Mouse (Mus musculus) liver, embryonic 11.5 days (tissue): ENCODE data around the gene Ccl6. TPM values are rescaled to one million over a fixed set of nuclear protein-coding genes. Genes with fewer than 3 reads are reported as not detected.
"Not testable (repeated sequence)": the region's sequence is repeated elsewhere in the genome, so short reads cannot be mapped to it uniquely, and the experiment has no call there.

Source experiments
- ATAC-seq: fragments of 200-750 bp; cut with Nextera tagmentation; replicated peaks from 2 replicates; pipeline ENCODE4 v1.8.0; 2017; ENCODE audit warnings: moderate number of reproducible peaks, mild to moderate bottlenecking, moderate TSS enrichment, moderate library complexity; ENCODE audit not compliant: low FRiP score
- DNase-seq: peaks from one replicate; pipeline ENCODE4 v3.0.0-alpha.2; 2017; ENCODE audit warnings: low spot score
- H3K27ac ChIP-seq: fragments of 300-500 bp; sonication (generic); 2 replicates; pipeline ENCODE4 v1.5.1; 2014; ENCODE audit warnings: mild to moderate bottlenecking, low read depth, low read length, control low read depth
- H3K27me3 ChIP-seq: fragments of 300-500 bp; sonication (generic); replicated peaks from 2 replicates; pipeline ENCODE4 v1.6.1; 2014; ENCODE audit warnings: low read length, mixed read lengths; ENCODE audit not compliant: control insufficient read depth, insufficient read depth
- H3K36me3 ChIP-seq: fragments of 300-500 bp; sonication (generic); 2 replicates; pipeline ENCODE4 v1.6.1; 2014; ENCODE audit warnings: mild to moderate bottlenecking, low read length, moderate library complexity, mixed read lengths; ENCODE audit not compliant: control insufficient read depth, insufficient read depth
- H3K4me1 ChIP-seq: fragments of 300-500 bp; sonication (generic); replicated peaks from 2 replicates; pipeline ENCODE4 v1.6.1; 2014; ENCODE audit warnings: low read length, mixed read lengths; ENCODE audit not compliant: control insufficient read depth, insufficient read depth
- H3K4me2 ChIP-seq: fragments of 300-500 bp; sonication (generic); 2 replicates; pipeline ENCODE4 v1.6.1; 2014; ENCODE audit warnings: mild to moderate bottlenecking, control low read depth, moderate library complexity
- H3K4me3 ChIP-seq: fragments of 300-500 bp; sonication (generic); 2 replicates; pipeline ENCODE4 v1.5.1; 2014; ENCODE audit warnings: low read depth, low read length, control low read depth
- H3K9ac ChIP-seq: fragments of 300-500 bp; sonication (generic); 2 replicates; pipeline ENCODE4 v1.6.1; 2014; ENCODE audit warnings: low read depth, low read length, control low read depth
- H3K9me3 ChIP-seq: fragments of 300-500 bp; sonication (generic); 2 replicates; pipeline ENCODE4 v1.6.1; 2016; ENCODE audit warnings: low read length, inconsistent platforms, mixed read lengths; ENCODE audit not compliant: control insufficient read depth
- WGBS: fragments of 180-500 bp; shearing (Covaris S2); extraction: QIAGEN DNeasy Blood & Tissue Kit; methylation state at CpG from one replicate; pipeline ENCODE4 v1.1.7; 2014; 5-methylcytosine and 5-hydroxymethylcytosine counted together
- polyA plus RNA-seq: library from polyadenylated mRNA; unstranded; fragments of >200 nt; fragmentation: Nextera tagmentation; extraction: Ambion mirVana; gene quantifications from 2 replicates; pipeline ENCODE4 v1.2.1, GENCODE M21; 2014

Gene Ccl6
- polyA plus RNA-seq, 1 experiment from 2014 or later = 16.1 TPM

DNA sequence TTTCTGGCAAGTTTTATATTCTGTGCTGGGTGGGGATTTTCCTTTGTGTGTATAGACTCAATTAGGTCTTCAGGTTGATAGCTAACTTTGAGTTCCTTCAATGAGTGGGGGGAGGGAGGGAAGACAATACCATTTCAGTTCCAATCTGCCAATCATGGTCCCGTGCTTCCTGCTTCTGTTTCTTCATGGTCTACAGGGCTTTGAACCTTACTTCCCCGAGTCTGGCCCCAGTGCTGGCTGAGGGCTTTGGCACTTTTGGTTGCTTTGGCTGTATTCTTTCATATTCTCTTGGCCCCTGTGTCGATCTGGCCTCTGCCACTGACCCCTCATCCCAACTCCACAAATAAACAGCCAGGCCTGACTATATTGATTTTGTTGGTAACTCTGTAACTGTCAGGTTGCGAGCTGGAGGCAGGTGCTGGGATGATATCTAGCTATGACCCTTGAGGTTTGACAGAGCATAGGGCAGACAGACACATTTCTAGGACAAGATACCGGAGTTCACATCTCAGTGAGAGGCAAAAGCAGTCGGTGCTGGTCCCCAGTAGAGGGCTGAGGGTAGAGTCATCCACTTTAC is 30.5 kb downstream of the Ccl6 start:
- DNase-seq (no peak), ATAC-seq (no peak)
- no peak overlapping the region for H3K4me2 ChIP-seq
- H3K27me3 ChIP-seq = no peaks in the 10 kb centered on the region; the same call in 1 of the 2 replicates
- H3K4me3 ChIP-seq = no peak overlapping the region
- no peaks in the 10 kb centered on the region for H3K9me3 ChIP-seq
- no peaks in the 10 kb centered on the region for H3K4me1 ChIP-seq
- no peaks in the 10 kb centered on the region for H3K36me3 ChIP-seq
- 50% methylated on average over 6 of the region's 6 CpGs for WGBS
- H3K27ac ChIP-seq = no peak overlapping the region
- no peak overlapping the region for H3K9ac ChIP-seq

DNA sequence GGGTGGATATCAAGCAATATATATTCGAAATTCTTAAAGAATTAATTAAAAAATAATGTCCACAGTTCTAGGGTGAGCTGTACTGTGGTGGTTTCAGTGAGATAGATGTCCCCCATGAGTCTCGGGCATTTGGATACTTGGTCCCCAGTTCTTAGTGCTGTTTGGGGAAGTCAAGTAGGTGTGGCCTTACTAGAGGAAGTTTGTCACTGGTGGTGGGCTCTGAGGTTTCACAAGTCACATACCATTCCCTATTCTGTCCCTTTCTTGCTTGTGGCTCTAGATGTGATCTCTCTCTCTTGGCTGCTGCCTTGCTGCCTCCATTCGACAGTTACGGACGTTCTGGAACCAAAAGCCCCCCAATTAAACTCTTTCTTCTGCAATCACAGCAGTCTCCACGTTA is 32.5 kb downstream of the Ccl6 start:
- Histone ChIP-seq H3K4me3 (no peak overlapping the region), H3K27ac (no peak overlapping the region), H3K4me1 (no peaks in the 10 kb centered on the region), H3K36me3 (no peaks in the 10 kb centered on the region), H3K9me3 (no peaks in the 10 kb centered on the region), H3K27me3 (no peaks in the 10 kb centered on the region; the same call in 1 of the 2 replicates), H3K9ac (no peak overlapping the region), H3K4me2 (no peak overlapping the region)
- WGBS = 54% methylated on average over 6 of the region's 6 CpGs
- no peak for ATAC-seq
- DNase-seq = no peak

DNA sequence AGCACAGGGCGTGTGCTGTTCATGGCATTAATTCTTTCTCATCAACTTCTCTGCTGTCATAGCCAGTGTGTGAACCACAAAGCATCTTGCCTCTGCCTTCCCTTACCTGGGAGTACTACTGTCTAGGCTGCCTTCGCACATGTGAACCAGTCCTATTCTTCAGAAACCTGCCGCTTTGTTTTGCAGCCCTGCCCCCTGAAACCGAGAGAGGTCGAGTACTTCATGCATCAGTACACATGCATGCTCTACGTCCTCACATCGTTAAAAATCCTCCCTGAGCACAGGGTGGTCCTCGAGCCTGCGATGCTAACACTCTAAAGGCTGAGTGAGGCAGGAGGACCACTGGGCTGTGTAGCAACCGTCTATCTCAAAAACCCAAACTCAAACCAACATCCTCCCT is 35.8 kb downstream of the Ccl6 start:
- 80% methylated on average over 10 of the region's 10 CpGs for WGBS
- DNase-seq = no peak
- H3K36me3 ChIP-seq = no peaks in the 10 kb centered on the region
- no peak for ATAC-seq
- H3K4me1 ChIP-seq = no peaks in the 10 kb centered on the region
- no peaks in the 10 kb centered on the region; the same call in 1 of the 2 replicates for H3K27me3 ChIP-seq
- no peak overlapping the region for H3K4me3 ChIP-seq
- no peak overlapping the region for H3K9ac ChIP-seq
- no peak overlapping the region for H3K27ac ChIP-seq
- no peak overlapping the region for H3K4me2 ChIP-seq
- H3K9me3 ChIP-seq = no peaks in the 10 kb centered on the region

DNA sequence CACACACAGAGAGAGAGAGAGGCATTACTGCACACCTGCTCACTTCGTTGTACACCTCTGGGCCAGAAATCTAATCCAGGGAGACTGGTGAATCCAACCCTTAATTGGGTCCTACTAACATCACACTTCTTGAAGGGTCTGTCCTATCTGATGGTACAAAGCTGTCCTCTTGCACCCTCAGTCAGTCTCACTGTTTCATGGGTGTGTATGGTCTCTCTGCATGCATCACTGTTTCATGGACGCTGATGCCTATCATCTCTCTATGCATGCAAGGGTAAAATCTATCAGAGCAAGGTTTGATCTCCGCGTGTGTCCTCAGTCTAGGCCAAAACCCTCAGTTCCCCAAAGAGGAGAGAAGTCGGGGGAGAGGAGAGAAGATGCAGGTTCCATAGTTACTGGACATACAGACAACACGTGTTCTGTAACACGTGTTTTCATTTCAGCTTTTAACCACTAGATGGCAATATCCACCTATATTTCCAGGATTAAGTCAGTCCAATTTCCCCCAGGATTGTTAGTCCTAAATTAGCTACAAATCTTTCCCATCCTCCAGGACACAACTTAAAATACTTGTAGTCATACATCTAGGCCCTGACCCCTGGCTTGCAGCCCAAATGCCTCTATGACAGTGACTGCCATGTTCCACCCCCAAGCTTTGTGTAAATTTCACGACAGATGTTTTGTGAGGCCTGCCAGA is 36.7 kb downstream of the Ccl6 start:
- DNase-seq (no peak), ATAC-seq (no peak)
- 35% methylated on average over 8 of the region's 8 CpGs for WGBS
- H3K27me3 ChIP-seq = no peaks in the 10 kb centered on the region; the same call in 1 of the 2 replicates
- H3K36me3 ChIP-seq = no peaks in the 10 kb centered on the region
- no peaks in the 10 kb centered on the region for H3K4me1 ChIP-seq
- no peak overlapping the region for H3K4me3 ChIP-seq
- H3K9ac ChIP-seq = no peak overlapping the region
- no peaks in the 10 kb centered on the region for H3K9me3 ChIP-seq
- H3K4me2 ChIP-seq = no peak overlapping the region
- no peak overlapping the region for H3K27ac ChIP-seq

DNA sequence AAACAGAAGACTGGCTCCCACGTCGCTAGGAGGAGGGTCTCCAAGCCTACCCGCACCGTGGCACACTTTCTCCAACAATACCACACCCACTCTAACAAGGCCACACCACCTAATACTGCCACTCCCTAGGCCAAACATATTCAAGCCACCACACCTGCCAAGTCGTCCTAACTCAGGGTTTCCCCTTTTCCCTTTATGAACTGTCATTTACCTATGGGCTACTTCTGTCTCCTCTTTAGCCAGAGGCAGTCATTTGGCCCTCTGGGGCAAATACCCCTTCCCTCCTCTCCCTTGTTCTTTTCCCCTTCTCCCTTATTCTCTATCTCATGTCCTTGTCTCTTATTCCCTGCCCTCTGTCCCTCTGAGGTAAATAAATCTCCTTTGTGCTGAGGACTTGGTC is 41.2 kb downstream of the Ccl6 start:
- Histone ChIP-seq H3K9ac (no peak overlapping the region), H3K4me1 (no peaks in the 10 kb centered on the region), H3K4me3 (no peak overlapping the region), H3K27ac (no peak overlapping the region), H3K27me3 (no peaks in the 10 kb centered on the region), H3K9me3 (no peaks in the 10 kb centered on the region), H3K36me3 (no peaks in the 10 kb centered on the region), H3K4me2 (no peak overlapping the region)
- DNase-seq (no peak), ATAC-seq (no peak)
- WGBS = 79% methylated on average over 5 of the region's 5 CpGs

GRCm38 (mm10) chr11:83551037-83551436 is 41.9 kb downstream of the Ccl6 start:
- H3K4me1 ChIP-seq, ATAC-seq, DNase-seq, H3K9me3 ChIP-seq, H3K27ac ChIP-seq, H3K36me3 ChIP-seq, H3K9ac ChIP-seq, H3K27me3 ChIP-seq, H3K4me2 ChIP-seq, H3K4me3 ChIP-seq: not testable (repeated sequence)
- 70% methylated on average over 7 of the region's 7 CpGs for WGBS

DNA sequence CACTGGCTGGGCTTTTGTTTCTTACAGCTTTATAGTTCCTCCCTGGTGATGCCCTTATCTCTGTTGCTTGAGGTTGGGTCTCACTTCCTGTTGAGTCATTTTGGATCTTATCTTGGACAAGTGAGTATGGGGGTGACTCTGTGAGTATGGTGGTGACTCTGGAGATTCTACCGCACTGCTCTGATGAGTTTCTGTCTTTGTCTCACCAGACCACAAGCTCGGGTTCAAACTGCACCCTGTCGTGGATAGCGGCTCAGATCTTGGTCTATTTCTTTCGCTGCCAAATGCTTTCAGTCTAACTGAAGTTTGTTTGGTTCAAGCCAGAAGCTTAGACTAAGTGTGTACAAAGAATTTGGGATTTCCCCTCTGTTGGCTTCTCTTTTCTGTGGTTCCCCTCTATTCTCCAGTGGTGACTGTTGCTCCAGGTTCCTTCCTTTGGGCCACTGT is 42.7 kb downstream of the Ccl6 start:
- H3K9me3 ChIP-seq = no peaks in the 10 kb centered on the region
- H3K27me3 ChIP-seq = no peaks in the 10 kb centered on the region
- no peak overlapping the region for H3K9ac ChIP-seq
- no peak overlapping the region for H3K4me2 ChIP-seq
- H3K36me3 ChIP-seq = no peaks in the 10 kb centered on the region
- no peak overlapping the region for H3K4me3 ChIP-seq
- H3K27ac ChIP-seq = no peak overlapping the region
- no peak for ATAC-seq
- no peak for DNase-seq
- no peaks in the 10 kb centered on the region for H3K4me1 ChIP-seq
- WGBS = 38% methylated on average over 5 of the region's 5 CpGs

- Histone ChIP-seq H3K27me3 (no peaks in the 10 kb centered on the region), H3K27ac (no peak overlapping the region), H3K4me1 (no peaks in the 10 kb centered on the region), H3K9ac (no peak overlapping the region), H3K4me3 (no peak overlapping the region), H3K9me3 (no peaks in the 10 kb centered on the region), H3K4me2 (no peak overlapping the region), H3K36me3 (no peaks in the 10 kb centered on the region)
- no peak for DNase-seq
- ATAC-seq = no peak
- 58% methylated on average over 3 of the region's 3 CpGs for WGBS
Measured at GRCm38 (mm10) chr11:83544214-83544613, 48.7 kb downstream of the Ccl6 start.

DNA sequence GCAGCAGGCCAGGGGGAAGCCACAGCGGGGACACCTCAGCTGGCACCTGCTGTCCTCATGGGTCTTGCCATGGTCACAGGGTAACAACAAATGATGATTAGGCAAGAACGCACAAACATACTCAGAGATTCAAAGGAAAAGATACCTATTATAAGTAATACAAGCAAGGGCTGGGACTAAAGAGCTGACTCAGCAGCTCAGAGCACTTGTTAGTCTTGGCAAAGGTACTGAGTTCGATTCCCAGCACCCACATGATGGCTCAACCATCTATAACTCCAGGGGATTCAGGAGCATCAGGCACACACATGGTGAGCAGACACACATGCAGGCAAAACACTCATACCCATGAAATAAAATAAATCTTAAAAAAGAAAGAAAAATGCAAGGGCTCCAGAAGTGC is 51.5 kb downstream of the Ccl6 start:
- ATAC-seq (no peak), DNase-seq (no peak)
- Histone ChIP-seq H3K9ac (no peak overlapping the region), H3K4me1 (no peaks in the 10 kb centered on the region), H3K27me3 (no peaks in the 10 kb centered on the region), H3K9me3 (no peaks in the 10 kb centered on the region), H3K27ac (no peak overlapping the region), H3K4me2 (no peak overlapping the region), H3K4me3 (no peak overlapping the region), H3K36me3 (no peaks in the 10 kb centered on the region)
- 89% methylated on average over 3 of the region's 3 CpGs for WGBS
